Mouse (Mus musculus) embryo, embryonic 10.5 days (tissue): ENCODE data around the gene Bcl2l12.
A peak's percentile ranks its signal among the peaks of the same experiment; 100 is the strongest.

Source experiments
- DNase-seq: peaks from one replicate; pipeline ENCODE4 v3.0.0-alpha.2; 2015; ENCODE audit warnings: low spot score

The Bcl2l12 gene

DNA sequence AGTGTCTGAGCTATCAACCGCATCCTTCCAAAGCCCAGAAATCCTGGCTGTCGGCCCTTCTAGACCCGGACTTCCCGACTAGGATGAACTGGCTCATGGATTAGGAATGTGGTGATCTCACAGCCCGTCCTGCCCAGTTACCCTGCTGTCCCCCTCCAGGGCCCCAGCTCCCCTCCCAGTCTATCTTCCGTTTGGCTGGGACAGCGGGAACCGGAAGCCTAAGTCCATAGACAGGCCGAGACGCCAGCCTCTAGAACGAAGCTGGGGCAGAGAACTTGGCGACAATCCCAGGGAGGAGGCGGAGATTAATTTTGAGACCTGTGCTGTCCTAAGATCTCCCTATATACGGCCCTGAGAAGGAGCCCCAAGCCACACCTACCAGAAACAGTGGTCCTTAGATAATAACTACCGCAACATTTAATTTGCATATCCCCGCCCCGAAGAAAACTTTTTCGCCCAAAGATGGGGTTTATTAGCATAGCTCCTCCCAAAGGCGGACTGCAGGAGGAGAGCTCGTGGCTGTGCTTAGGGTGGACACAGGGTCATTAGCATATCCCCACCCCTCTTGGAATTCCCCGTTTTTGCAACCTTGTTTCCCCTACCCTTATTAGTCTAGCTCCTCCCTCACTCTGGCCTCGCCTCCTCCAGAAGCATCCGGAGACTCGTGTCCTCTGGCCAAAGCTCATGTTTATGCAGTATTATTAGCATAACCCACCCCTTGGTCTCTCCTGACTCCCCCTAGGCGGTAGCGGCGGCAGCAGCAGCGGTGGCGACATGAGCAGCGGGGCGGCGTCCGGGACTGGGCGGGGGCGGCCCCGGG lies 18.9 kb upstream of the Bcl2l12 start, which contains the start of gene Rras:
Gene Rras, plus strand, starts transcription at position 720 of the 820 bp plus-strand sequence.
- peak; percentile 99 for DNase-seq

DNA sequence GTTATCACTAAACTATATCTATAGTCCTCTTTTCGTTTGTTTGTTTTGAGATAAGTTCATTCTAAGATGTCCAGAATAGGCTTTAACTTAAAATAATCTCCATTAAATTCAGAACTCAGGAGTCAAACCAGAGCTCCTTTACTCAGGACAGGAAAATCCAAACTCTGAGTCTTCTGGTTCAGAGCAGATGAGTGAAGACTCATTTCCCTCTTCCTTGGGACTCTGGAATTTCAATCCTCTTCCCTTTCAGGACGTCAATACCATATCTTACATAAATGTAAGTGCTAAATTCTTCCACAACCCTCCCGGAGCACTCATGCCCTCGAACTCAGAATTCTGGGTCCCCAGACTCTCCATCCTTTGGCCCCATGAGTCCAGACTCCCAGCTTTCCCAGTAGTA lies 18.2 kb upstream of the Bcl2l12 start:
- no peak for DNase-seq

DNA sequence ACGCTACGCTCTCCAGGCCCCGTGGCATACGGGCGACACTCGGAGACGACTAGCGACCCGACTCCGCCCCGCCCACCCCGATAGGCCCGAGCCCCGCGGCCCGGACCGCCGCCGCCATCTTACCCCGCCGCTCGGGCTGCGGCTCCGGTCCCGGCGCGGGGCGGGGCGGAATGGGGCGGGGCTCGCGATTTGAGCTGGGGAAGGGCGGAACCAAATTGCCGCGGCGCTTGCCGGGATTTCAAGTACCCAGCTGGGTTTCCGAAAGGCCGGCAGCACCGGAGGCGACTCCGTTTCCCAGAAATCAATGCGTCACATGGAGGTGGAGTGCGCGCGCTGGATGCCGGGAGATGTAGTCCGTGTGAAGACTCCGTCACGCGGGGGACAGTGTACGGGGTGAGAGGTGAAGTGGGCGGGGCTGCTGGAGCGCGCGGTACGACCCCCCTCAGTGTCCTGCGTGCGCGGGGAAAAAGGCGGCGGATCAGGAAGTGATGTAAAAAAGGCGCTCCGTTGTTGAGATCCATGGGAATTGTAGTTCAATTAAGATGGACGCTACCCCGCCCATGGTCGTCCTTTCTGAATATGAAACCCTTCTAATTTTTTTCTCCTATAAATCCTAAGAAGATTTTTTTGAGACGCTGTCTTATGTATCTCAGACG lies 17.6 kb upstream of the Bcl2l12 start, which contains the start of gene Scaf1:
Gene Scaf1, minus strand, starts transcription at position 407 of the 656 bp plus-strand sequence.
- peak; percentile 100 for DNase-seq

DNA sequence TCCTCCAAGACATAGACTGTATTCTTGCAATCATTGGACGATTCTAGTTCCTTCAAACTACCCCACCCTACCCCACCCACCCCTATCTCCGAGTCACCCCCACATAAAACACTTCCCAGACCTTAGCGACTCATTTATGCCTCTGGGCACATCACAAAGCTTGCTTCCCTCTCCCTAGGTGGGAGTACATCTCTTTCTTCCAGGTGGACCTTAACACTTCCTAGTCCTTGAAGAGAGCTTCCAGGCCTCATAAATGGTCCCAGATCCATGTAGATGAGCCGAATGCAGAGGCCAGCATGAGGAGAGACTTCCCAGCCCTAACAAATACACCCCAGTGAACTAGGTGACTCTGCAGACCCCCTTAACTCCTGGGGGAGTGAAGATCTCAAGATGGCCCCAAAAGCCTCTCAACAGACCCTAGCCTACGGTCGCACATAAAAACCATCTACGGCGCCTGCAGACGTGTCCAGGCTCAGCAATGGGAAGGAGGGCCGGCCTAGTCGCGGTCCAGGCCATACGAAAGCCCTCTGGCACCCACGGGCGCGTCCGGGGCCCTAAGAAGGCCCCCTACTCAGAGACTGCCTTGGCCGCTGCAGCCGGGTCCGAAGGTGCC lies 16.9 kb upstream of the Bcl2l12 start:
- peak; percentile 26 for DNase-seq

DNA sequence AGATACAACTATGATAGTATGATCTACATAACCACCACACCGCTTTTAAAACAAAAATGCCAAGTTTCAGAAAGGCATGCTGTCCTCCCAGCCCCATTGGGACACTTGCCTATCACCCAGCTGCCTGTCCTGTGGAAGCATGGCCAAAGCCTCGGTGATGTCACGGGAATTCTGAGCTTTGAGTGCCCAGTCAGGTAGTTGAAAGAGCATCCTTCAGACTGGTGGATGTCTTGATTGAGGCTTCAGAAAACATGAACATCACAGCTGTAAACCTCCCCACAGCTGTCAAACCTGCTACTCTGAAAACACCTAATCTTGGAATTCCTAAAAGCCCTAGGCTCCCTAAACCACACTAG lies 15.6 kb upstream of the Bcl2l12 start:
- DNase-seq: no peak

DNA sequence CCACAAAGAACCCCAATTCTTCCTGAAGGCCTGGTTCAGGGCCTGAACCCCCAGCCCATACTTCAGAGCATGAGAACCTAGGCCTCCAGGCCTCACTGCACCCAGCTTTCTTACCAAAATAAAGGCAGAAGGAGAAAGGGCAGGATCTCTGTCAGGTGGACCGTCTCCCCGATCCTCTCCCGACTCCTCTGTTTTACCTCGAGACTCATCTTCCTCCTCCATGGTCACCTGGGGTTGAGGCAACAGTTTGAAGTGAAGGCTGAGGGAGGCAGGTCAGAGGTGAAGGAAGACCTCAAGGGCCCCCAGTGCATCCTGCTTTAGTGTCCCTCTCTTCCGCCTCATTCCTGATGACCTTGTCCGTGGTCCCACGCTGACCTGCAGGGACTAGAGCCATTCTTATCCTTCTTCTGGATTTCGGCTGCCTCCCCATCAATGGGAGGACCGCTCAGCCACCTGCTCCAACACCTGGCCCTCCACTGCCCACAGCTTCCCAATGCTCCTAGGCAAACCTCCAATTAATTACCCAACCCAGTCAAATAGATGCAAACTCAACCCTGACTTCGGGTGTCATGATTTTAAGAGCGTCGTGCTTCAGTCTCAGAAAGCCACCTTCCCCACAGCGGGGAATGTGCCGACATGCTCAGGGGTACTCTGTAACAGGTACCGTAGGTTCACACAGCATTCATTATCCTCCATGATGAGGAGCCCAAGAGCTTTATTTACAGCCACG lies 15.0 kb upstream of the Bcl2l12 start:
- no peak for DNase-seq

DNA sequence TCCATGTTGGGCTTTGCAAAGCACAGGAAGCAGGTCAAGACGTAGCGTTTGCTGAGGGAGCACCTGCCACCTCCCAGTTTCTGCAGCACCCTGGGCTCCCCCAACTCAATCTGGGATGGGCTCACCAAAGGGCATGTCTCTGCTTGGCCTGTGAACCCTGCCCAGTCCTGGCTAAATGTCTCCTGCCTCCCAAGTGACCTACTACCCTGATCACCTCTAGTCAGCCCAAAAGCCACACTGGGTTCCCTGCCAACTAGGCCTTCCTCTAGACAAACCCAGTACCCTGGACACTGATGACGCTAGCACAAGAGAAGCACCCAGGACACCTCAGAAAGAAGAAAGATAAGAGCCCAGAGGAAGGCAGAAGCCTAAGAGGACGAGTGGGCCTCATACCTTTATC lies 14.3 kb upstream of the Bcl2l12 start:
- no peak for DNase-seq

DNA sequence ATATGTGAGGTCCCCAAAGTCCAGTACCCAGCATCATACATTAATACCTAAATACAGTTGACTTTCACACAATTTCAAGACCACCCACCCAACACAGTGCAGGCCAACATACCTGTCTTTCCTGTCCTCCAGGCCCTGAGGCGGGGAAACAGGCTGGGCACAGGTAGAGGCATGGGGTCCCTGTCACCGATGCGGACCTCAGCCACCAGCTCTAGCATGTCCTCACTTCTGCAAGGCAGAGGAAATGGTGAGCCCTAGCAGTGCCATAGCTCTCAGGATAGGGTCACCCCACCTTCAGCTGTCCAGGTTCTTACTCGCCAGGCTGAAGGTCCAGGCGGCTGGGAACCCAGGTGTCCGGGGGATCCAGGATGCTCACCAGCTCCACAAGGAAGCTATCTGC lies 13.5 kb upstream of the Bcl2l12 start:
- no peak for DNase-seq

DNA sequence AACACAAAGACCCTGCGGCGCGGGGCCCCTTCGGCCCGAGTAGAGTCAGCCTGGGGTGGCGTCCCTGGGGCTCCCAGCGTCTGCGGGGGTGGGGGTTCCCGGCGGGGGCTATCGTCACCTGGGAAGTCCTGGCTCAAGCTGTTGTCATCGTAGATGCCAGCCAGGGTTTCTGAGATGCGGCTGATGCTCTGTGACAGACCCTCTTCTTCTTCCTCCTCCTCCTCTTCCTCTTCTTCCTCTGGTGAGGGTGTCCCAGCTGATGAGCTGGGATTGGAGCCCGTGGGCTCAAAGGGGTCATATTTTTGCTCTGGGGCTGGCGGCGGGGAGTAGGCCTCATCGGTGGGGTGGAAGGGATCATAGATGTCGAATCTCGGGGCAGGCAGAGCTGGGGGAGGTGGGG lies 9.9 kb upstream of the Bcl2l12 start:
- no peak for DNase-seq

DNA sequence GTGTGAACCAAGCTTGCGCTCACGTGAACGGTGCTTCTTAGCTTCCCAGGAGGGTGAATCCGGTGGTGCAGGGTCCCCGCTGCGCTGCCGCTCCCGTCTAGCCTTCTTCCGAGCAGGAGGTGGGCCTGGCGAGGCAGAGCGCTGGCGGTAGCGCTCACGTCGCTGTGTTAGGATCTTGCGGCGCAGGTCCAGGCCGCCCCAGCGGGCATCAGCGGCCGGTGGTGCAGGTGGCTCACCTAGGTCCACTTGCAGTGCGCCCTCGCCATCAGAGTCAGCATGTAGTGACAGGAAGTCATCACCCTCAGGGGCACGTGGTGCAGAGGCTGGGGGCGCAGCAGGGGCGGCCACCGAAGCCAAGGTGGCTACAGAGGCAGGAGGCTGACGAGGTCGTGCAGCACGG lies 9.3 kb upstream of the Bcl2l12 start:
- DNase-seq: no peak

DNA sequence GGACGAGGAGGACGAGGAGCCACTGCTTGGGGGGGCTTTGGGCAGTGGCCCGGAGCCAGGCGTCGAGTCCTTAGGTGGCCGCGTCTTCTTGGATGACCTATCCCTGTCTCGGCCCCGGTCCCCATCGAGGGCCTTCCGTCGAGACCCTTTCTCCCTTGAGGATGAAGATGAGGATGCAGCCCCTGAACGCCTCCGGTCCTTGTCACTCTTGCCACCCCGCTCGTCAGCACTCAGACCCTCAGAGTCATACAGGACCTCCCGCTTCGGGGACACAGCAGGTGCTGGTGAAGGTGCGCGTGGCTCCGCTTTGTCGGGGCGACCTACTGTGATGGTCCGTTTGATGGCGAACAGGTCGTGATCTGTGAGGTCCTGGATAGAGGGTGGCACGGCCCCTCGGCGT lies 8.6 kb upstream of the Bcl2l12 start:
- DNase-seq: no peak

DNA sequence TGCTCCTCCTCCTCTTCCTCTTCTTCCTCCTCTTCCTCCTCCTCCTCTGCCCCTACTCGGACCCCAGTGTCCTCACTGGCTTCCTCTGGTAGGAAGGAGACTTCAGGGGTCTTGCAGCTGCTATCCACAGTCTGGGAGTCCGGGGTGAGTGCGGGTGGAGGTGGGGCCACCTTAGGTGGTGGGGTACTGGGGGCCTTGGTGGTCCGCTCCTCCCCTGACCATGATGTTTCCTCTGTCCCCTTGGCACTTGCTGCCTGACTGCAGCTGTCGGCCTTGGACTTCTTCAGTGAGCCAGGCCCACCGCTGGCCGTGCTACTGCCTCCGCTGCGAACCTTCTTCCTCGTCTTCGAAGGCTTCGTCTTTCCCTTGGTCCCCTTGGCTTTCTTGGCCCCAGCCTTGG lies 8.0 kb upstream of the Bcl2l12 start:
- DNase-seq: no peak

DNA sequence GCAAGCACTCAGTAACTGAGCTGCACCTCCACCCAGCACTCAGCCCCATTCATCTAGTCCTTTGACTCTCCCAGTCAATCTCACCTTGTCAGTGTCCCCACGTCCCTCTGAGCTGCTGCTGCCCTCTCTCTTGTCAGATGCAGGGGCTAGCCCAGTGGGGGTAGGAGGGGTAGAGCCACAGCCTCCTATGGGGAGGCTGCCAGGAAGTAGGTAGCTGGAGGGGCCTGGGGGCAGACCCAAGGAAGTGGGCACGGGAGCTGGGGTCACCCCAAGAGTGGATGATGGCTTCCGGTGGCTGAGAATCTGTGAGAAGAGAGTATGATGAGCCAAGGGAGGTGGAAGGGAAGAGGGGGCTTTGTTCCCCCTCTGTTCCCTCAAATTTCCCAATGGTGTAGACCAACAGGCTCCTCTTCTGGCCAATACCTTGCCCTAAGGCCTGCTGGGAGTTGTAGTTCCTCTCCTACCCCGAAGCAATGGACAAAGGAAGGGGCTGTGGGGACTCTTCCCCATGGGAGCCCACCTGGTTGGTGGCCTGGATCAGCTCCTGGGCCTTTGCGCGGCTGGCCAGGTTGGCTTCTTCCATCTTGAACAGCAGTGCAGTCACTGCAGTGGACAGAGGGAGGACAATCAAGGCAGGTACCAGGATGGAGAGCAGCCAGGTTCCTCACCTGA lies 6.9 kb upstream of the Bcl2l12 start:
- DNase-seq: no peak

DNA sequence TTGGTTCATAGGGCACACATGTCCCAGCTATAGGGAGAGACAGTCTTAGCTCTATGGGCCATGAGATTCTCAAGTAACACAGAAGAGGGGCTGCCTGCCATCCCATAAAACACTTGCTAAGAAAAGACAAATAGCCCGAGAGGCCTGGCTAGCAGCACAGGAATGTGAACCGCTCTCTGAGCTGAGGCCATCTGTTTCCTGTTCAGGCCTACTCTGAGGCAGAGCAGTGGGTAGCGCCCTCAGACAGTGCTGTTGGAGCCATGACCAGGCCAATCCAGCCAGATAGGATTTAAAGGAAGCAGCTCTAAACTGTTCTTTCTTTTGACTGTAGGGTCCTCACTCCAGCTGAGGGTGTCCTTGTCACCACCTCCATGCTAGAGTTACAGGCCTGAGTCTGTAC lies 6.0 kb upstream of the Bcl2l12 start:
- no peak for DNase-seq

DNA sequence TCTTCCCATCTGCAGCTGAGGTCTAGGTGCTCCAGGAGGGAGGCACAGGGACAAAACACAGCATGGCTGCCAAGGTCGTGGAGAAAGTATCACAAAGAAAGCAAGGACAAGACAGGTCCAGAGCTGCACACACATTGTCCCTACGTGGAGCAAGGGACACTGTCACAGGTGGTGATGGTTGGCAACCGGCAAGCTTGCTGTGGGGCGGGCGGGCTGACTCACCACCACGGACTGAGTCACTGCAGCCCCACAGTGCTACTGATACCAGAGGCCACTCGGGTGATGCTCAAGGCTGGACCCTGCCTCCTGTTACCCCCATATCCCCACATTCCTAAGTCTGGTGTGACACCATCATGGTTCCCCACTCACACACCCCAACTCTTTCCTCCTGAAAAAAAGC lies 3.9 kb upstream of the Bcl2l12 start:
- DNase-seq: no peak

DNA sequence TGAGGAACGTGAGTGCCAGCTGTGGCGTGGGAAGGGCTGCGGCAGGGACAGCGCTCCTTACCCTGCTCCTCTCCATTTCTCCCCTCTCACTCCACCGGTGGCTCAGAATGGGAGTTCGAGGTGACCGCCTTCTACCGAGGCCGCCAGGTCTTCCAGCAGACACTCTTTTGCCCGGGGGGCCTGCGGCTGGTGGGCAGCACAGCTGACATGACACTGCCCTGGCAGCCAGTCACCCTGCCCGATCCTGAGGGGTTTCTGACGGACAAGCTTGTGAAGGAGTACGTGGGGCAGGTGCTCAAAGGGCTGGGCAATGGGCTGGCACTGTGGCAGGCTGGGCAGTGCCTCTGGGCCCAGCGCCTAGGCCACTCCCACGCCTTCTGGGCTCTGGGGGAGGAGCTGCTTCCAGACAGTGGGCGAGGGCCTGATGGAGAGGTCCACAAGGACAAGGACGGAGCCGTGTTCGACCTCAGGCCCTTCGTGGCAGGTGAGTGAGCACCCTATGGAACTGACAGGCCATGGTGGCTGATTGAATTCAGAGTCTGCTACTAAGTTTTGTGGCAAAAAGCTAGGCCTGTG lies 2.1 kb upstream of the Bcl2l12 start:
- DNase-seq: no peak

DNA sequence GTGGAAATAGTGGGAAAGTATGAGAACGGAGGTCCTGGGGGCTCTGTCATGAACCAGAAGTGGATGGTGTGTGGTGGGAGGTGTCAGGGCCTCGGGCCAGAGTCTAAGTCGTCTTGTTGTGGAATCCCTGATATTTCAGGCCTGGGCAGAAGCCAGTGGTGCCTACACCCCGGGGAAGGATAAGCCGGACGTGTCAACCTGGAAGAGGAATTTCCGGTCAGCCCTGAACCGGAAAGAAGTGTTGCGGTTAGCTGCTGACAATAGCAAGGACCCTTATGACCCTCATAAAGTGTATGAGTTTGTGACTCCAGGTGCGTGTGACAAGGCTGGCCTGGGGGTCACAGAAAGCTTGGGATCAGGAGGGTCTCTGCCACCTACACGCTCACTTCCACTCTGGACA lies 1.2 kb upstream of the Bcl2l12 start:
- DNase-seq: no peak

DNA sequence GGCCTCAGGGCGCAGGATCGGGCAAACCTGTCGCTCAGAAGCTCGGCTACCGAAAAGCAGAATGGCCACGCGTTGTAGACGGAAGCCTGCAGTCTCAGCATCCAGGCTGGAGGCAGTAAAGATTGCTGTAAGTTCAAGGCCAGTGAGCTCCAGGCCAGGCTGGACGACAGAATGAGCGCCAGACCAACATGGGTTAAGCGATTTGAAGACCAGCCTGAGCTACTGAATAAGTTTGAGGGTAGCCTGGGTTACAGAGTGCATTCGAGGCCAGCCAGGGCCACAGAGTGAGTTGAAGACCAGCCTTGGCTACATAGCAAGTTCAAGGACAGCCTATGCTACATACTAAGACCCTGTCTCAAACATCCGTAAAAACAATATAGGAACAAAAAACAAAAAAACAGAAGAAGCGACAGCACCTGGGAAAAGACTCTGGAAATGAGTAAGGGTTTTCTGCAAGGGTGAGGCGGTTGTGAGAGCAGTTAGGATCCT lies 528 bp downstream of the Bcl2l12 start:
- DNase-seq: peak; percentile 60

DNA sequence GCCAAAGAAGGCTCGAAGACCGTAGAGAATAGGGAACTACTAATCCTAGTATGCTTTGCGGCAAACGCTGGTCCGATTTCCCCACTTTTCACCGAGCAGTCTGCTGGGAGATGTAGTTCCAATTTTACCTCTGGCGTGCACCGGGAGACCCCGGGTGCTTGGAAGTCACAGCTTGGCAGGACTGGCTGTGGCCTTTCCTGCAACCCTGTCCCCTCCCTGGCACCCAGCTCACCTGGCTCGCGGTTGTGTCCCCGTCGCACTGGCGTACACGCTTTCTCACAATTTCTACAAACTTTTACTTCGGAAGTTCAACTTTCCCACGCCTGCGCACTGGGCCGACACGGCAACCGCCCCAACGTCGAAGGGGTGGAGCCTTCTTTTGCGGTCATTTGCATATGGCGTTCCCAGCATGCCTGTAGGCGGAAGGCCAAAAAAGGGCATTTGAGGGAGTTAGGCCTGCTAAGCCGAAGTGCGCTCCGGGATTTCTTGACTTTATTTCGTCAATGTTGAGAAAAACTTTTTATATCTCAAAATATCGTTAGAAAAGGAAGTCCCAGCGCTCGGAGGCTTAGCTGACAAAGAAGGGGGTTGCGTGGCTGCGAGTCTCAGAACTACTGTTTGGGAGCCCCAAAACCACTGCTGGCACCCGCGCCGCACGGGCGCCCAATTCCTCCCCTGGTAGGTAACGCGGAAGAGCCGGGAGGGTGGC lies 1.1 kb downstream of the Bcl2l12 start, which contains the start of gene Irf3:
Gene Irf3, plus strand, starts transcription at position 418 of the 709 bp plus-strand sequence.
- peak; percentile 98 for DNase-seq

DNA sequence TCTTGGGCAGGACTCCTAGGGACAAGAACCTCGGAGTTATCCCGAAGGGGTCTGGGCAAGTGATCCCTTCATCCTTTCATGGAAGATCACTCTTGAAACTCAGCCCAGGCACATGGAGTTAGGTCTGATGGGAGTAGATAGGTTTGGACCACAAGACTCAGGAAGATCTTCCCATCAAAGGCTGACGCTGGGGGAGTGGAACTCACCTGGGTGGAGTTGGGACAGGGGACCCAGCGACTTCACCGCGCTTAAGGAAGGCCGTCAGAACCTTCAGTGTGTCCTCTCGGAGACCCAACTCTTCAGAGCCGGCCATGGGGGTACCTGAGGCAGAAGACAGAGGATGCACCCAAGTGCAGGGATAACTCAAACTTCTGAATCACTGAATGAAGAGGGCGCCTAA lies 1.8 kb downstream of the Bcl2l12 start:
- peak; percentile 14 for DNase-seq
